29 mouse cellular contexts compared by ENCODE assay signal in genomic region chr1:36433616-36434015, GRCm38 (mm10). TPM values are rescaled to one million over a fixed set of nuclear protein-coding genes. Genes with fewer than 3 reads are reported as not detected.
DNase-seq lines count a peak whose midpoint lies in the region; ATAC-seq lines count a peak whose summit lies in the region.
"Had no signal": no experiment of that assay in that cellular context is flagged by ENCODE, and none has a peak within 500 bp of the region (broad histone marks: within the 10 kb centered on the region; RNA-seq: fewer than 3 reads in every experiment).

No protein-coding gene starts in this region.

- H3K4me2 ChIP-seq in kidney, embryonic 15.5 days: no peak overlapping the region
- H3K4me2 ChIP-seq: embryonic facial prominence, embryonic 13.5 days; embryonic facial prominence, embryonic 15.5 days; forebrain, embryonic 12.5 days had no signal

- no peaks in the 10 kb centered on the region for H3K9me3 ChIP-seq in kidney, embryonic 15.5 days (replicated peaks)
- H3K9me3 ChIP-seq: embryonic facial prominence, embryonic 13.5 days; embryonic facial prominence, embryonic 15.5 days; forebrain, embryonic 10.5 days; forebrain, embryonic 12.5 days; G1E had no signal

- H3K27ac ChIP-seq in kidney, embryonic 15.5 days: no peak overlapping the region
- H3K27ac ChIP-seq: embryonic facial prominence, embryonic 13.5 days; embryonic facial prominence, embryonic 15.5 days; forebrain, embryonic 10.5 days; forebrain, embryonic 12.5 days had no signal

- WGBS in kidney, embryonic 15.5 days: 89% methylated on average over 3 of the region's 3 CpGs

- peak; percentile 16 for DNase-seq in kidney, adult 11 months
- no peak for DNase-seq in kidney, adult 18-20 months
- peak; percentile 16 to 41 for DNase-seq in kidney, adult 8-10 months
- DNase-seq in kidney, postnatal 36 days: peak; percentile 18 to 30
- no peak for DNase-seq in kidney, postnatal 10 days
- DNase-seq: adrenal gland, adult 2 months; adrenal gland, postnatal 10 days; adrenal gland, postnatal 25 days; B cell, adult 2 months; cerebellum, adult 11 months; cerebellum, adult 18-20 months; cerebellum, adult 8-10 months; cerebellum, adult 9-11 months; cerebellum, postnatal 14 days; cerebellum, postnatal 36 days; embryo, embryonic 11 days had no signal

- no peak overlapping the region for H3K9ac ChIP-seq in kidney, embryonic 15.5 days
- H3K9ac ChIP-seq: embryonic facial prominence, embryonic 13.5 days; embryonic facial prominence, embryonic 15.5 days; forebrain, embryonic 12.5 days had no signal

- ATAC-seq in kidney, embryonic 15.5 days (replicated peaks; ENCODE audit: low FRiP score): no peak
- ATAC-seq: activated CD4-positive, CD25-positive, alpha-beta regulatory T cell, adult 4 months; CD4-positive, CD25-positive, alpha-beta regulatory T cell, adult 4 months; forebrain, embryonic 14.5 days; forebrain, embryonic 16.5 days had no signal

- H3K36me3 ChIP-seq in kidney, embryonic 15.5 days: peaks cover 94% of the 10 kb centered on the region

- no peak overlapping the region for H3K4me3 ChIP-seq in kidney, embryonic 15.5 days (replicated peaks)
- H3K4me3 ChIP-seq: embryonic facial prominence, embryonic 13.5 days; embryonic facial prominence, embryonic 15.5 days; erythroblast, embryonic 14.5 days; forebrain, embryonic 10.5 days; forebrain, embryonic 12.5 days had no signal

- H3K4me1 ChIP-seq in kidney, embryonic 15.5 days: no peaks in the 10 kb centered on the region
- H3K4me1 ChIP-seq: embryonic facial prominence, embryonic 13.5 days; embryonic facial prominence, embryonic 15.5 days; forebrain, embryonic 10.5 days; forebrain, embryonic 12.5 days had no signal

- H3K27me3 ChIP-seq in kidney, embryonic 15.5 days: no peaks in the 10 kb centered on the region
- H3K27me3 ChIP-seq: CH12.LX; embryonic facial prominence, embryonic 13.5 days; embryonic facial prominence, embryonic 15.5 days; forebrain, embryonic 12.5 days; Patski had no signal

RNA-seq across cellular contexts. Expression of gene Lman2l, which starts 11.5 kb away (rescaled TPM):
- polyA plus RNA-seq in kidney, embryonic 15.5 days (2015; fragmentation: Nextera tagmentation; extraction: Ambion mirVana): 55.7 and 57.7 TPM in 2 replicates

RNA-seq across cellular contexts. Expression of gene Cnnm4, which starts 37.8 kb away (rescaled TPM):
- polyA plus RNA-seq in kidney, embryonic 15.5 days (2015; fragmentation: Nextera tagmentation; extraction: Ambion mirVana): 12.3 and 12.4 TPM in 2 replicates

Comparison
In these comparisons a context has a peak if more than half of its experiments do, and no peak if none do; other contexts are left out.
1. DNase-seq: peak in kidney, adult 11 months (single experiment), kidney, adult 8-10 months (2 of 2) and kidney, postnatal 36 days (2 of 2); none in kidney, adult 18-20 months (single experiment) and kidney, postnatal 10 days (single experiment).